Mouse (Mus musculus): ENCODE data around the gene Card14.

The Card14 gene

GRCm38 (mm10) chr11:119392800-119393482 lies 85.4 kb downstream of the Card14 start, which contains the start of gene Rnf213:
Gene Rnf213, plus strand, starts transcription at chr11:119393100.
- ATAC-seq (ENCODE audit: insufficient number of reproducible peaks, low FRiP score, low TSS enrichment) = no peak

DNA sequence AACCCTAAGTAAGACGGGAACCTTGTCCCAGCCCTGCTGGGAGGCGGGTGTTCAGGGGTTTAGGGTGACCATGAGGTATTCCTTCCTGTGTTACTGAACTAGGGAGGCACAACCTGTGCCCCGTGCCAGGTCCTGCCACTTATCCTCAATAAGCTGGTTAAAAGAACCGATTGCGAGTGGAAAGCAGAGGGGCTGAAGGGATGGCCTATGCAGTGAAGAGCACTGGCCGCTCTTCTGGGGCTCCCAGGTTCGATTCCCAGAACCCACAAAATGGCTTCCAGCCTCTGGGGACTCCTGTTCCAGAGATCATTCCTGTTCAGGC lies 85.9 kb downstream of the Card14 start:
- ATAC-seq (ENCODE audit: insufficient number of reproducible peaks, low FRiP score, low TSS enrichment) = no peak

DNA sequence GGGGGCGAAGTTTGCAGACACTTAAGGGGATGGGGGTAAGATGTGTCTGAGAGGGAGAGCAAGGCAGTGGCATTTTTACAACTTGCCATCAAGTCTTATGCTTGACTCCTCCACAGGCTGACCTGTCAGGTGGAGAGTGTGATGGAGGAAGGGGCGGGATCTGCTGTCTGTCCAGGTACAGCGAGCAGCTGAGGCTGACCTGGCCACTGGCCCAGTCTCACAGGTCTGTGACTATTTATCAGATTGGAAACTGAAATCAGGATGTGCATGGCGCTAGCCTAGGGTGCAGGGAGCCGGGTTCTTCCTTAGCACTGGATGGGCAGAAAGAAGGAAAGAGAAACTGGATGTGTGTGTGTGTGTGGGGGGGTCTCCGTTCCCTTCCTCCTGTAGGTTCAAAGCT lies 86.6 kb downstream of the Card14 start:
- no peak for ATAC-seq (ENCODE audit: insufficient number of reproducible peaks, low FRiP score, low TSS enrichment)
